Mouse (Mus musculus) intestine, embryonic 15.5 days (tissue): ENCODE data around the gene Rspry1. TPM values are rescaled to one million over a fixed set of nuclear protein-coding genes. Genes with fewer than 3 reads are reported as not detected.

Source experiments
- ATAC-seq: fragments of 200-750 bp; cut with Nextera tagmentation; 2 replicates; pipeline ENCODE4 v1.8.0; 2017; ENCODE audit warnings: moderate TSS enrichment, moderate library complexity
- H3K27ac ChIP-seq: fragments of 300-500 bp; sonication (generic); 2 replicates; pipeline ENCODE4 v1.5.1; 2015; ENCODE audit warnings: mild to moderate bottlenecking, inconsistent platforms
- H3K27me3 ChIP-seq: fragments of 300-500 bp; sonication (generic); replicated peaks from 2 replicates; pipeline ENCODE4 v1.6.1; 2015; ENCODE audit warnings: inconsistent platforms
- H3K36me3 ChIP-seq: fragments of 300-500 bp; sonication (generic); 2 replicates; pipeline ENCODE4 v1.6.1; 2015; ENCODE audit warnings: inconsistent platforms
- H3K4me1 ChIP-seq: fragments of 300-500 bp; sonication (generic); replicated peaks from 2 replicates; pipeline ENCODE4 v1.6.1; 2015; ENCODE audit warnings: inconsistent platforms
- H3K4me2 ChIP-seq: fragments of 300-500 bp; sonication (generic); replicated peaks from 2 replicates; pipeline ENCODE4 v1.6.1; 2015; ENCODE audit warnings: mild to moderate bottlenecking, inconsistent platforms
- H3K4me3 ChIP-seq: fragments of 300-500 bp; sonication (generic); replicated peaks from 2 replicates; pipeline ENCODE4 v1.5.1; 2015; ENCODE audit warnings: inconsistent platforms
- H3K9ac ChIP-seq: fragments of 300-500 bp; sonication (generic); 2 replicates; pipeline ENCODE4 v1.6.1; 2015; ENCODE audit warnings: inconsistent platforms
- H3K9me3 ChIP-seq: fragments of 300-500 bp; sonication (generic); 2 replicates; pipeline ENCODE4 v1.6.1; 2016; ENCODE audit warnings: inconsistent platforms
- WGBS: fragments of 180-500 bp; shearing (Covaris S2); methylation state at CpG from one replicate; pipeline ENCODE4 v1.1.7; 2015; 5-methylcytosine and 5-hydroxymethylcytosine counted together
- polyA plus RNA-seq: library from polyadenylated mRNA; unstranded; fragments of >200 nt; fragmentation: Nextera tagmentation; extraction: Ambion mirVana; gene quantifications from 2 replicates; pipeline ENCODE4 v1.2.1, GENCODE M21; 2015

Rspry1 gene
- polyA plus RNA-seq, 1 experiment from 2014 or later: 28.3 TPM

GRCm38 (mm10) chr8:94666456-94667308, 64.9 kb downstream of the Rspry1 start, which contains the start of gene Arl2bp:
TSS of gene Arl2bp (plus strand) at chr8:94666600.
- H3K9ac ChIP-seq: peak within 1 kb of the TSS; percentile 91
- peak; percentile 99 for ATAC-seq
- no peaks in the 10 kb centered on the region for H3K9me3 ChIP-seq
- under 1% methylated on average over 73 of the region's 74 CpGs for WGBS
- H3K27me3 ChIP-seq: no peaks in the 10 kb centered on the region
- H3K4me3 ChIP-seq: peak within 1 kb of the TSS; percentile 80
- H3K27ac ChIP-seq: peak within 1 kb of the TSS; percentile 85
- peaks cover 5% of the 10 kb centered on the region; the same call in 1 of the 2 replicates for H3K4me1 ChIP-seq
- H3K4me2 ChIP-seq: peak within 1 kb of the TSS; percentile 60
- peaks cover 10% of the 10 kb centered on the region for H3K36me3 ChIP-seq

GRCm38 (mm10) chr8:94674384-94674783, 72.6 kb downstream of the Rspry1 start:
- WGBS: 64% methylated on average over 5 of the region's 5 CpGs
- Histone ChIP-seq H3K36me3 (peaks cover 36% of the 10 kb centered on the region), H3K4me2 (no peak overlapping the region)

GRCm38 (mm10) chr8:94675923-94676322, 74.2 kb downstream of the Rspry1 start:
- Histone ChIP-seq H3K9me3 (no peaks in the 10 kb centered on the region), H3K9ac (no peak overlapping the region), H3K27me3 (no peaks in the 10 kb centered on the region)

More at GRCm38 (mm10) chr8:94674384-94674783, 72.6 kb downstream of the Rspry1 start:
- Histone ChIP-seq H3K27ac (no peak overlapping the region), H3K4me1 (peaks cover 11% of the 10 kb centered on the region; the same call in 1 of the 2 replicates), H3K27me3 (no peaks in the 10 kb centered on the region), H3K4me3 (no peak overlapping the region), H3K9me3 (no peaks in the 10 kb centered on the region), H3K9ac (no peak overlapping the region)
- no peak for ATAC-seq

GRCm38 (mm10) chr8:94678582-94678981, 76.8 kb downstream of the Rspry1 start:
- peak overlapping the region; percentile 71 for H3K27ac ChIP-seq
- 13% methylated on average over 9 of the region's 9 CpGs for WGBS
- H3K9ac ChIP-seq: no peak overlapping the region; the same call in 1 of the 2 replicates
- no peak for ATAC-seq
- H3K36me3 ChIP-seq: peaks cover 7% of the 10 kb centered on the region; the same call in 1 of the 2 replicates
- H3K4me2 ChIP-seq: peak overlapping the region; percentile 24; the same call in 1 of the 2 replicates
- H3K9me3 ChIP-seq: no peaks in the 10 kb centered on the region
- peaks cover 16% of the 10 kb centered on the region for H3K4me1 ChIP-seq
- H3K27me3 ChIP-seq: no peaks in the 10 kb centered on the region
- H3K4me3 ChIP-seq: no peak overlapping the region

More at GRCm38 (mm10) chr8:94675923-94676322, 74.2 kb downstream of the Rspry1 start:
- Histone ChIP-seq H3K36me3 (peaks cover 33% of the 10 kb centered on the region), H3K4me3 (no peak overlapping the region), H3K27ac (no peak overlapping the region), H3K4me1 (peaks cover 12% of the 10 kb centered on the region; the same call in 1 of the 2 replicates), H3K4me2 (no peak overlapping the region)
- ATAC-seq: no peak
- WGBS: 89% methylated on average over 6 of the region's 6 CpGs

- no peaks in the 10 kb centered on the region for H3K9me3 ChIP-seq
- H3K9ac ChIP-seq: no peak overlapping the region
- H3K4me1 ChIP-seq: peaks cover 20% of the 10 kb centered on the region
- H3K36me3 ChIP-seq: peaks cover 4% of the 10 kb centered on the region; the same call in 1 of the 2 replicates
- 90% methylated on average over 3 of the region's 3 CpGs for WGBS
- no peak for ATAC-seq
- H3K27ac ChIP-seq: no peak overlapping the region
- H3K27me3 ChIP-seq: no peaks in the 10 kb centered on the region
- H3K4me3 ChIP-seq: no peak overlapping the region
- H3K4me2 ChIP-seq: no peak overlapping the region
Measured at GRCm38 (mm10) chr8:94680414-94680813, 78.7 kb downstream of the Rspry1 start.

- Histone ChIP-seq H3K27ac (peak overlapping the region; percentile 88), H3K9ac (no peak overlapping the region), H3K9me3 (no peaks in the 10 kb centered on the region), H3K4me2 (peak overlapping the region; percentile 32), H3K36me3 (no peaks in the 10 kb centered on the region), H3K27me3 (no peaks in the 10 kb centered on the region), H3K4me3 (no peak overlapping the region), H3K4me1 (peaks cover 23% of the 10 kb centered on the region)
- WGBS: 60% methylated on average over 16 of the region's 16 CpGs
- peak; percentile 84 for ATAC-seq
Measured at GRCm38 (mm10) chr8:94682732-94683524, 81.2 kb downstream of the Rspry1 start.

- Histone ChIP-seq H3K4me2 (no peak overlapping the region), H3K4me3 (no peak overlapping the region), H3K9ac (no peak overlapping the region), H3K4me1 (peaks cover 13% of the 10 kb centered on the region), H3K36me3 (no peaks in the 10 kb centered on the region), H3K27me3 (no peaks in the 10 kb centered on the region), H3K9me3 (no peaks in the 10 kb centered on the region), H3K27ac (peak overlapping the region; percentile 88)
- WGBS: 86% methylated on average over 4 of the region's 4 CpGs
- no peak for ATAC-seq
Measured at GRCm38 (mm10) chr8:94684287-94684686, 82.5 kb downstream of the Rspry1 start.

- peak overlapping the region; percentile 80 for H3K27ac ChIP-seq
- 52% methylated on average over 9 of the region's 9 CpGs for WGBS
- H3K4me1 ChIP-seq: peaks cover 11% of the 10 kb centered on the region
- H3K4me2 ChIP-seq: peak overlapping the region; percentile 38
- ATAC-seq: peak; percentile 50
- no peaks in the 10 kb centered on the region for H3K36me3 ChIP-seq
- H3K4me3 ChIP-seq: no peak overlapping the region
- H3K9ac ChIP-seq: no peak overlapping the region
- H3K9me3 ChIP-seq: no peaks in the 10 kb centered on the region
- no peaks in the 10 kb centered on the region for H3K27me3 ChIP-seq
Measured at GRCm38 (mm10) chr8:94685953-94686352, 84.2 kb downstream of the Rspry1 start.

- peaks cover 24% of the 10 kb centered on the region for H3K27me3 ChIP-seq
- ATAC-seq: no peak
- peak overlapping the region; percentile 54 for H3K4me3 ChIP-seq
- WGBS: 14% methylated on average over 6 of the region's 6 CpGs
- H3K4me2 ChIP-seq: peak overlapping the region; percentile 92
- no peaks in the 10 kb centered on the region for H3K9me3 ChIP-seq
- H3K9ac ChIP-seq: no peak overlapping the region
- H3K4me1 ChIP-seq: peaks cover 15% of the 10 kb centered on the region
- no peak overlapping the region for H3K27ac ChIP-seq
- no peaks in the 10 kb centered on the region for H3K36me3 ChIP-seq
Measured at GRCm38 (mm10) chr8:94694701-94695100, 93.0 kb downstream of the Rspry1 start.

GRCm38 (mm10) chr8:94695341-94695993, 93.7 kb downstream of the Rspry1 start:
- ATAC-seq: peak; percentile 83
- Histone ChIP-seq H3K4me1 (peaks cover 15% of the 10 kb centered on the region), H3K9ac (peak overlapping the region; percentile 48), H3K4me2 (peak overlapping the region; percentile 92), H3K36me3 (no peaks in the 10 kb centered on the region), H3K4me3 (peak overlapping the region; percentile 54), H3K27me3 (peaks cover 24% of the 10 kb centered on the region), H3K27ac (peak overlapping the region; percentile 36; the same call in 1 of the 2 replicates), H3K9me3 (no peaks in the 10 kb centered on the region)
- under 1% methylated on average over 31 of the region's 31 CpGs for WGBS

GRCm38 (mm10) chr8:94695994-94696384, 94.3 kb downstream of the Rspry1 start, which contains the start of gene Pllp:
TSS of gene Pllp (minus strand) at chr8:94696278.
- Histone ChIP-seq H3K9me3 (no peaks in the 10 kb centered on the region), H3K4me2 (peak within 1 kb of the TSS; percentile 92), H3K27ac (peak within 1 kb of the TSS; percentile 36; the same call in 1 of the 2 replicates), H3K4me3 (peak within 1 kb of the TSS; percentile 54), H3K9ac (peak within 1 kb of the TSS; percentile 48), H3K27me3 (peaks cover 24% of the 10 kb centered on the region), H3K36me3 (no peaks in the 10 kb centered on the region), H3K4me1 (peaks cover 15% of the 10 kb centered on the region)
- ATAC-seq: peak; percentile 93
- 0% methylated on average over 41 of the region's 41 CpGs for WGBS
